Mouse (Mus musculus): Measurements from ENCODE around the gene Trim33. TPM values are rescaled to one million over a fixed set of nuclear protein-coding genes. Genes with fewer than 3 reads are reported as not detected.

Trim33 gene
- polyA plus RNA-seq, 1 experiment from 2014 or later, result 35.4 TPM

DNA sequence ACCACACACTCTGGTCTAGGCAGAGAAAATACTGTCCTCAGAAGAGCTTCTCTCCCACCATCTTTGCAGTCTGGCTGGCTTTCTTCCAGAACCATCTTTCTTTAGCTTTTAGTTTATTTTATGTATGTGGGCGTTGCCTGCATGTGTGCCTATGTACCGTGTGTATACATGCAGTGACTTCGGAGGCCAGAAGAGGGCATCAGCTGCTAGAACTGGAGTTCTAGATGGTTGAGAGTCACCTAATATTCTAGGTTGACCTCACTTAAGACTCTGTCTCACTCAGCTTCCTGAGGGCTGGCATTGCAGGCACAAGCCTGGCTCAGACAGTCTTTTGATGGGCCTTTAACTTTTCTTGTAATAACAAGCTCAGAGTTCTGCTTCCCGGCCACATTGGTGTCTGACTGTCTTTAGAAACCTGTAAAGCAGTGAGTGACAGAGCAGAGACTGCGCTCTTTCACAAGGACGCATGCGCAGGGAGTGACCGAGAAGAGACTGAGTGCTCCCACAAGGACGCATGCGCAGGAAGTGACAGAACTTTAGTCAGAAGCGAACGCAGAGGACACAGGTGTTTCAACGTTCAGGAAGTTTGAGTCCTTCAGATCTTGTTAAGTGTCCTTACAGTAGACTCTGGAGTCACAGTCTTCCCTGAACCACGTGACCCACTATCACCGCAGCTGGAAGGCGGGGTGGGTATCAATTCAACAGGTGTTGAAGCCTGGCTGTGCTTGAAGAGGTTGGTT lies 107.4 kb downstream of the Trim33 start:
- Histone ChIP-seq H3K36me3 (replicated peaks) (no peaks in the 10 kb centered on the region), H3K27ac (replicated peaks) (no peak overlapping the region), H3K4me1 (no peaks in the 10 kb centered on the region), H3K4me3 (no peak overlapping the region), H3K9me3 (0 out of 2 replicates have a peak, but pooled peaks cover 2% of the 10 kb centered on the region), H3K27me3 (replicated peaks; ENCODE audit: low read depth, poor library complexity, severe bottlenecking) (no peaks in the 10 kb centered on the region)
- no peak for DNase-seq (ENCODE audit: low spot score)
- 91% methylated on average over 16 of the region's 16 CpGs for WGBS

DNA sequence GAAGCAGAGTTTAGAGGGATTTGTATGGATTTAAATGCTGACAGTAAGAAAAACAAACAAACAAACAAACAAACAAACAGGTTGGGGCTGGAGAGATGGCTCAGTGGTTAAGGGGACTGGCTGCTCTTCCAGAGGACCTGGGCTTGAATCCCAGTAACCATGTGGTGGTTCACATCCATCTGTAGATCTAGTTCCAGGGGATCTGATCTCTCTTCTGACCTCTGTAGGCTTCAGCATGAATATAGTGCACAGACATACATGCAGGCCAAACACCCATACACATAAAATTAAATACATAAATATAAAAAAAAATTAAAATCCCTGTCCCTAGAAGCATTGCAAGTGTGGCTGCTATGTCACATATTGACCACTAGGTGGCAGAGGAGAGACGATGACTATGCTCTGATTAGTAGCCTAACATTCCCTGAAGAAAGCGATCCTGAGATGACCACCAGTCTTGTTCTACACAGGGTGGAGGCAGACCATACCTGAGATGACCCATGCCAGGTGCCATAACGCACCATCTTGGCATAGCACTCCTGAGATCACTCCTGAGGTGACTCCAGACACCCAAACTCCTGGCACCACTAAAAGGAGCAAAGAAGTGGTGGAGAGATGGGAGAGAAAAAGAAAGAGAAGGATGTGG lies 113.6 kb downstream of the Trim33 start:
- DNase-seq (ENCODE audit: low spot score), result peak; percentile 46
- Histone ChIP-seq H3K9me3 (no peaks in the 10 kb centered on the region), H3K4me3 (no peak overlapping the region), H3K4me1 (peaks cover 9% of the 10 kb centered on the region), H3K27me3 (replicated peaks; ENCODE audit: low read depth, poor library complexity, severe bottlenecking) (no peaks in the 10 kb centered on the region), H3K27ac (replicated peaks) (peak overlapping the region; percentile 67), H3K36me3 (replicated peaks) (no peaks in the 10 kb centered on the region)
- WGBS, result 7% methylated on average over 3 of the region's 3 CpGs

DNA sequence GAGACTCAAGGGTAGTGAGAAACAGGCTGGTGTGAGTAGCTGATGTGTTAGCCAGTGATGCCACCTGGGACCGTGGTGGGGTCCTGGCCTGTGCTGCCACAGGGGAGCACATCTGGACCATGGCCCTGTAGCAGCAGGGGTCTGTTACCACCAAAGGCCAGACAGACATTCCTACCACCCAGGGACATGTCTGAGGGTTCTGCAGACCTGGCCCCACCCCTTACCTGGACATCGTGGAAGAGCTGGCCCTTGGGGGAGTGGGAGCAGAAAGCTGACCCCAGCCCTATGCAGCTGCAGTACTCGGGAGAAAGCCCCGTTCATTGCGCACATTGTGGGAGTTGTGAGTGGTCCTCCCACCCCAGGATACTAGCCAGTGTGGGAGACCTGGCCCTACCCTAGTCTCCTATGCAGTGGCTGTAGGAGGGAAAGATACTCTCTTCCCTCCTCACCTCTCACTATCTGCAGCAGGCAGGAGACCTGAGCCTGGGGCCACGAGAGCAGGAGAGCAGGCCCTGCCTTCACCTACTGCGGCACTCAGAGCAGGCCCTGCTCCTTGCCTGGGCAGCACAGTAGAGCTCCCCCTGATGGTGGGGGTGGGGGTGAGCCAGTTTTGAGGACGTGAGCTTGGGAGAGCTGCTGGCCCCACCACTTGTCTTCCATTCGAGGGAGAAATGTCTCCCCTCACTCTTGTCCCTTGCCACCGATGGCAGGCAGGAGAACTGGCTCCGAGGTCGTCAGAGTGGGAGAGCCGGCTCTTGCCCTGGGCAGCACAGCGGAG lies 114.4 kb downstream of the Trim33 start:
- peak overlapping the region; percentile 67 for H3K27ac ChIP-seq (replicated peaks)
- no peaks in the 10 kb centered on the region for H3K9me3 ChIP-seq
- WGBS, result 86% methylated on average over 14 of the region's 14 CpGs
- no peak overlapping the region for H3K4me3 ChIP-seq
- H3K27me3 ChIP-seq (replicated peaks; ENCODE audit: low read depth, poor library complexity, severe bottlenecking), result no peaks in the 10 kb centered on the region
- DNase-seq (ENCODE audit: low spot score), result no peak
- peaks cover 9% of the 10 kb centered on the region for H3K4me1 ChIP-seq
- no peaks in the 10 kb centered on the region for H3K36me3 ChIP-seq (replicated peaks)

DNA sequence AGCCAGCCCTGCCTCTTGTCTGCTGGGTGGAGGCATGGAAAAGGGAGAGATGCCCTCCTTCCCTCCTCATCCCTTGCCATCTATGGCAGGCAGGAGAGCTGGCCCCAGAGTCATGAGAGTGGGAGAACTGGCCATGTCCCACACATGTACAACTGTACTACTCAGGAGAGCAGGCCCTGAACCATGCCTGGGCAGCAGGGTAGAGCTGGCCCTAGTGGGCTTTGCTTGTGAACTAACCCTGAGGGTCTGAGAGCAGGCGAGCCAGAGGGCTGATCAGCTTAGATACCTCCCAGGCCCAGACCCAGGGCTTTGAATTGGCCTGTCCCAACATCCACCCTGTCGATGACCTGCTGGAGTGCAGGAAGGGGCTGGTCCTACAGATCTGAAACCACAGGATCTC lies 115.0 kb downstream of the Trim33 start:
- no peak for DNase-seq (ENCODE audit: low spot score)
- WGBS, result 81% methylated on average over 2 of the region's 2 CpGs
- Histone ChIP-seq H3K9me3 (no peaks in the 10 kb centered on the region), H3K27me3 (replicated peaks; ENCODE audit: low read depth, poor library complexity, severe bottlenecking) (no peaks in the 10 kb centered on the region), H3K4me1 (peaks cover 9% of the 10 kb centered on the region), H3K4me3 (no peak overlapping the region), H3K27ac (replicated peaks) (peak overlapping the region; percentile 67; the same call in 1 of the 2 replicates), H3K36me3 (replicated peaks) (no peaks in the 10 kb centered on the region)

DNA sequence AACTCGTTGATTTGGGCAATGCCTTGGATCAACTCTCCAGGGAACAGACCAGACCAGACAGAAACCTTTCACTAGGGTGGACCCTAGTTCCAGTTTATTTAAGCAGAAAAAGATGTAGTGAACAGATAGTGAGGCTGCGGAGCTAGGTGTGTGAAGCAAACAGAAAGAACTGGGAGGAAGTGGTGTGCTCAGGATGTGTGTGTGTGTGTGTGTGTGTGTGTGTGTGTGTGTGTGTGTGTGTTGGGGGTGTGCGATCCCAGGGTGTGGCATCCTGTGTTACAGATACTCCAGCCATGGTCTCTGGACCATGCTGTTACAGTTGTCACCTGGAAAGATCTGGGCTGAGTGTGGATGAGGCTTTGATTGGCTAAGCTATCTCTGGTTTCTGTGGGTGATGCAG lies 118.4 kb downstream of the Trim33 start:
- Histone ChIP-seq H3K9me3 (no peaks in the 10 kb centered on the region), H3K27ac (replicated peaks) (no peak overlapping the region), H3K36me3 (replicated peaks) (no peaks in the 10 kb centered on the region), H3K4me1 (peaks cover 14% of the 10 kb centered on the region), H3K4me3 (no peak overlapping the region), H3K27me3 (replicated peaks; ENCODE audit: low read depth, poor library complexity, severe bottlenecking) (no peaks in the 10 kb centered on the region)
- WGBS, result 79% methylated on average over 3 of the region's 3 CpGs
- no peak for DNase-seq (ENCODE audit: low spot score)

DNA sequence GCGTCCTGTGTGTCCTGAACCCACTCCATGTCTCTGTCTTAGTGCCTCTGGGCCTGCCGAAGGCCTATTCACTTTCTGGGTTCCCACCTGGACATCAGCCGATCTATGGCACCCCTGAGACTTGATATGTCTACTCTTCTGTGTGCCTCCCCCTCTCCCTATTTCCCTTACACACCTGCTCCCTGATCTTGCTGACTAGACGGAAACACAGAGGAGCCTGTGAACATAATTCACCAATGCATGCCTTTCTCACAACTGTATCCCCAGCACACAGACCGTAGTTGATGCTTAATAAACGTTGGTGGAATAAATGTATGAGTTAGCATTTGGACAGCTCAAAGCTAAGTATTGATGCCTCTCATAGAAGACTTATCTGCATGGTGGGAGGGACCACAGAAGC lies 121.7 kb downstream of the Trim33 start:
- H3K27ac ChIP-seq (replicated peaks), result no peak overlapping the region
- no peak for DNase-seq (ENCODE audit: low spot score)

DNA sequence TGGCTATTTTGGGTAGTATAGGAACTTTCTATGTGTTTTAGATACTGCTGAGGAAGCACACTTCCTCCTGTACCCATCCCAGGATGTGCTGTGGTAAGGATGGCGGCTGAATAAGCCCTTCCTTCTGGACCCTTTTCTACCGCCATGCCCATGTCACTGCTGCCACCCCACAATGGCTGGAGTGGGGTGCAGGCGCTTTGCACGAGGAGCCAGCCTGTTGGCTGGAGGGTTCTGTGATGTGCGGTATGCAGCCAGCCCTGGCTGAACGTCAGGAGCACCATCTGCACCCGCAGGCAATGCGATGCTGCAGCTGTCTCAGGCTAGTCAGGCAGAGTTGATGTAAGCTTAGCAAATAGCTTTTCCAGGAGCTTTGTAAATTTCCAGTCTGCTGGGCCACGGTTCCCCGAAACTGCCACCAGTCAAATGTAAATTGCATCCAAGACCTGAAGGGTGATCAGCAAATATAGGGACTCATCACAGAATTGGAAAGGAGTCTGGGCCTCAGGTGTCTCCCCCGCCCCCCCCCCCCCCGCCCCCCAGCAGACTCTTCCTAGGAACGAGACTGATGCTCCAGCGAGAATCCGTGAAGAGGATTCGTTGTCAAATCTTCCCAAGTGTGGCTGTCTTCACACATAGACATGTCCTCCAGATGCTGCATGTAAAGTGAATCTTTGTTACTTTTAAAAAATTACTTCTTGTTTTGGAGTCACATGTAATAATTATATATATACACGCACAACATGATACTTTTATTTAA lies 122.4 kb downstream of the Trim33 start:
- DNase-seq (ENCODE audit: low spot score), result peak; percentile 28
- H3K27ac ChIP-seq (replicated peaks), result no peak overlapping the region; the same call in 1 of the 2 replicates

More for the DNA sequence above, 121.7 kb downstream of the Trim33 start:
- Histone ChIP-seq H3K4me3 (no peak overlapping the region), H3K27me3 (replicated peaks; ENCODE audit: low read depth, poor library complexity, severe bottlenecking) (no peaks in the 10 kb centered on the region), H3K4me1 (peaks cover 20% of the 10 kb centered on the region), H3K36me3 (replicated peaks) (no peaks in the 10 kb centered on the region), H3K9me3 (no peaks in the 10 kb centered on the region)
- 90% methylated on average over 6 of the region's 6 CpGs for WGBS

DNA sequence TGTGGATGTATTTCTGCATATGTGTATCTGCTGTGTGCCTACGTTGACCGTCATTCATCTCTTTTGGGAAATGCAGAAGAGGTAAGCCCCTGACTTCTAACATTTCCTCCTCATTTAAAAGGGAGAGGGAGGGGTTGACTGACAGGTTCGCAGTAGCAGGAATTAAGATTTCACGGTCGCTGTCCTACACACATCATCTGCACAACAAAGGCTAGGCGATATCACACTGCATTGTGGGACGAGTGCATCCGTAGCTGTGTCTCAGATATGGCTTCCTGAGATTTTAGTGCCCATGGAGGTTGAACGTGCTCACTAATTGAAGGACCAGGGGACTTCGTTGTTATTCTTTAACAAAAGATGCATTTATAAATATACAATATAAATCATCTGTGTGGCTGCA lies 123.1 kb downstream of the Trim33 start:
- Histone ChIP-seq H3K36me3 (replicated peaks) (no peaks in the 10 kb centered on the region), H3K9me3 (no peaks in the 10 kb centered on the region), H3K27ac (replicated peaks) (no peak overlapping the region), H3K4me1 (peaks cover 25% of the 10 kb centered on the region), H3K27me3 (replicated peaks; ENCODE audit: low read depth, poor library complexity, severe bottlenecking) (no peaks in the 10 kb centered on the region), H3K4me3 (no peak overlapping the region)
- no peak for DNase-seq (ENCODE audit: low spot score)
- 62% methylated on average over 10 of the region's 10 CpGs for WGBS

More for the DNA sequence above, 122.4 kb downstream of the Trim33 start:
- Histone ChIP-seq H3K27me3 (replicated peaks; ENCODE audit: low read depth, poor library complexity, severe bottlenecking) (no peaks in the 10 kb centered on the region), H3K36me3 (replicated peaks) (no peaks in the 10 kb centered on the region), H3K4me3 (no peak overlapping the region), H3K4me1 (peaks cover 20% of the 10 kb centered on the region), H3K9me3 (no peaks in the 10 kb centered on the region)
- WGBS, result 51% methylated on average over 17 of the region's 17 CpGs

DNA sequence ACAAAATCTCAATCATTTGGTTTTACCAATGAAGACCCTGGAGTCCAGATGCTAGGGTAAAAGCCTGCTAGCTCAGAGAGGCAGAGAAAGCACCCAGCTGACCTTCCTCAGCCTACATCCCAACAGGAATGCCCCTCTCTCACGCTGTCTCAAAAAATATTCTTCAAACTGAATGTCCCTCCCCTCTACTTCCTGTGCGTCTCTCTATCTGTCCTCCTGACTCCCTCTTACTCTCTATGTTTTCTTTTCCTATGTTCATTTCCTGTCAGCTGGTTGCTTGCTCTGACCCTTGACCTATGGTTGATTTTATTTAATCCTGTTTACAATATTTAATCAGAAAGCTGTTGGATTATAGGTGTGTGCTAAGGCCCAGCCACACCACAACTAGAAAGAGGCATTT lies 126.0 kb downstream of the Trim33 start:
- Histone ChIP-seq H3K4me1 (peaks cover 25% of the 10 kb centered on the region), H3K27ac (replicated peaks) (no peak overlapping the region), H3K9me3 (no peaks in the 10 kb centered on the region), H3K4me3 (no peak overlapping the region), H3K27me3 (replicated peaks; ENCODE audit: low read depth, poor library complexity, severe bottlenecking) (no peaks in the 10 kb centered on the region), H3K36me3 (replicated peaks) (no peaks in the 10 kb centered on the region)
- no peak for DNase-seq (ENCODE audit: low spot score)
- 63% methylated on average over 2 of the region's 2 CpGs for WGBS

DNA sequence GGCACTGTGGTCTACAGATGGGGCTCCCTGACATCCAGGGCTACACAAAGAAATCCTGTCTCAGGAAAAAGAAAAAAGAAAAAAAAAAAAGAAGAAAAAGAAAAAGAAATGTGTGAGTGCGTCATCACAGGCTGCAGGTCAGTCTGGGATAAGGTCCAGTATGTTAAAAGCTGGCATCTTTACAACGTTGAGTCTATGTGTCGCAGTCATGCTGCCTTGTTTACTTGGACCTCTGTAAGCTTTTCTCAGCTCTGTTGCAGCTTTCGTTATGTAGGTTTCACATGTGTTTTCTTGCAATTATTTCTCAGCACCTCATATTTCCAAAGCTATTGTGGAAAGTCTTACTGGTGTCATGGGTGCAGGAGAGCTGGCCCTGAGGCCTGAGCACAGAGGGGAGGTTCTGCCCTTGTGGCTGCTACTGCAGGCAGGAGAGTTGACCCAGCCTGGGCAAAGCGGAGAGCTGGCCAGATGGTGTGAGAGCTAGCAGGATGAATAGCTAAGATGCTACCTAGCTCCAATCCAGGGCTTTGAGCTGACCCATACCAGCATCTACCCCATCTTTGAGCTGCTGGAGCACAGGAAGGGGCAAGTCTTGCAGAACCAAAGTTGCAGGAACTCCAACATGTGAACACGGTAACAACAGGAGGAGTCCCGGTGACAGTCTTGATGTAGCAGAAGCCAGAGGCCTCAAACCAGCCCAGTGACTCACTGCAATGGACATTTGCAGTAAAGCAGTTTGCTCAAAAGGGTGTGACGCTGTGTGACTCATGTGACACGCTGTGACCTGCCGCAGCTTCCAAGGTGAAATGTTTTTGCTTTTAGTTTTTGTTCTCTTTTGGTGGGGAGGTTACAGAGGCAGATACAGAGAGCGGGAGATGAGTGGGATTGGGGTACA lies 127.0 kb downstream of the Trim33 start:
- Histone ChIP-seq H3K4me3 (no peak overlapping the region), H3K36me3 (replicated peaks) (no peaks in the 10 kb centered on the region), H3K27me3 (replicated peaks; ENCODE audit: low read depth, poor library complexity, severe bottlenecking) (no peaks in the 10 kb centered on the region), H3K4me1 (peaks cover 25% of the 10 kb centered on the region), H3K27ac (replicated peaks) (no peak overlapping the region; the same call in 1 of the 2 replicates), H3K9me3 (no peaks in the 10 kb centered on the region)
- WGBS, result 87% methylated on average over 11 of the region's 11 CpGs
- DNase-seq (ENCODE audit: low spot score), result no peak
